Mouse (Mus musculus): ENCODE results near the gene Taf4. TPM values are rescaled to one million over a fixed set of nuclear protein-coding genes. Genes with fewer than 3 reads are reported as not detected.
A peak's percentile ranks its signal among the peaks of the same experiment; 100 is the strongest.

Gene Taf4
- polyA plus RNA-seq, 1 experiment: 13.0 TPM

GRCm38 (mm10) chr2:179975851-179976250 is 595 bp downstream of the Taf4 start:
- Histone ChIP-seq H3K4me3 (ENCODE audit: extremely low read depth, insufficient read depth, insufficient read length) (peak overlapping the region; percentile 99; the same call in 1 of the 2 replicates), H3K27ac (ENCODE audit: insufficient read depth, low read length) (no peak overlapping the region), H3K36me3 (ENCODE audit: control insufficient read depth, insufficient read depth, low read length) (no peaks in the 10 kb centered on the region), H3K4me1 (ENCODE audit: control insufficient read depth, insufficient read depth, insufficient read length) (peaks cover 12% of the 10 kb centered on the region), H3K27me3 (ENCODE audit: control insufficient read depth, insufficient read depth, low read length) (peaks cover 7% of the 10 kb centered on the region)
- TF ChIP-seq POLR2A (IDR thresholded peaks at IDR 0.05; ENCODE audit: low read depth, low read length): no peak
- no peak for TF ChIP-seq CTCF (IDR thresholded peaks at IDR 0.05; ENCODE audit: extremely low read depth, insufficient read depth, insufficient read length, insufficient replicate concordance)
- DNase-seq (ENCODE audit: low read depth in 1 of 2, low spot score in 2 of 2): peak in 1 of 2 experiments; percentile 18
- WGBS: 22% methylated on average over 48 of the region's 82 CpGs

- peaks cover 7% of the 10 kb centered on the region for H3K27me3 ChIP-seq (ENCODE audit: control insufficient read depth, insufficient read depth, low read length)
- H3K36me3 ChIP-seq (ENCODE audit: control insufficient read depth, insufficient read depth, low read length): no peaks in the 10 kb centered on the region
- 11% methylated on average over 45 of the region's 45 CpGs for WGBS
- peak in 1 of 2 experiments; percentile 29 for DNase-seq (ENCODE audit: low read depth in 1 of 2, low spot score in 2 of 2)
- TF ChIP-seq POLR2A (IDR thresholded peaks at IDR 0.05; ENCODE audit: low read depth, low read length) (no peak), CTCF (IDR thresholded peaks at IDR 0.05; ENCODE audit: extremely low read depth, insufficient read depth, insufficient read length, insufficient replicate concordance) (no peak)
- H3K27ac ChIP-seq (ENCODE audit: insufficient read depth, low read length): no peak overlapping the region
- peak overlapping the region; percentile 57 for H3K4me3 ChIP-seq (ENCODE audit: extremely low read depth, insufficient read depth, insufficient read length)
- H3K4me1 ChIP-seq (ENCODE audit: control insufficient read depth, insufficient read depth, insufficient read length): peaks cover 12% of the 10 kb centered on the region
These were observed 1.6 kb downstream of the Taf4 start for GRCm38 (mm10) chr2:179974651-179975471.

GRCm38 (mm10) chr2:179973871-179974628 is 2.4 kb downstream of the Taf4 start:
- DNase-seq (ENCODE audit: low read depth in 1 of 2, low spot score in 2 of 2): no peak
- TF ChIP-seq CTCF (IDR thresholded peaks at IDR 0.05; ENCODE audit: extremely low read depth, insufficient read depth, insufficient read length, insufficient replicate concordance) (no peak), POLR2A (IDR thresholded peaks at IDR 0.05; ENCODE audit: low read depth, low read length) (no peak)
- 65% methylated on average over 8 of the region's 8 CpGs for WGBS
- Histone ChIP-seq H3K36me3 (ENCODE audit: control insufficient read depth, insufficient read depth, low read length) (no peaks in the 10 kb centered on the region), H3K27ac (ENCODE audit: insufficient read depth, low read length) (no peak overlapping the region), H3K27me3 (ENCODE audit: control insufficient read depth, insufficient read depth, low read length) (peaks cover 7% of the 10 kb centered on the region), H3K4me1 (ENCODE audit: control insufficient read depth, insufficient read depth, insufficient read length) (peaks cover 16% of the 10 kb centered on the region), H3K4me3 (ENCODE audit: extremely low read depth, insufficient read depth, insufficient read length) (no peak overlapping the region)

GRCm38 (mm10) chr2:179972406-179972805 is 4.0 kb downstream of the Taf4 start:
- 38% methylated on average over 2 of the region's 2 CpGs for WGBS
- no peak overlapping the region for H3K4me3 ChIP-seq (ENCODE audit: extremely low read depth, insufficient read depth, insufficient read length)
- DNase-seq (ENCODE audit: low read depth in 1 of 2, low spot score in 2 of 2): no peak
- no peak overlapping the region for H3K27ac ChIP-seq (ENCODE audit: insufficient read depth, low read length)
- TF ChIP-seq POLR2A (IDR thresholded peaks at IDR 0.05; ENCODE audit: low read depth, low read length) (no peak), CTCF (IDR thresholded peaks at IDR 0.05; ENCODE audit: extremely low read depth, insufficient read depth, insufficient read length, insufficient replicate concordance) (no peak)
- no peaks in the 10 kb centered on the region for H3K36me3 ChIP-seq (ENCODE audit: control insufficient read depth, insufficient read depth, low read length)
- peaks cover 7% of the 10 kb centered on the region for H3K27me3 ChIP-seq (ENCODE audit: control insufficient read depth, insufficient read depth, low read length)
- H3K4me1 ChIP-seq (ENCODE audit: control insufficient read depth, insufficient read depth, insufficient read length): peaks cover 16% of the 10 kb centered on the region

- no peak for DNase-seq (ENCODE audit: low read depth in 1 of 2, low spot score in 2 of 2)
- TF ChIP-seq POLR2A (IDR thresholded peaks at IDR 0.05; ENCODE audit: low read depth, low read length) (no peak), CTCF (IDR thresholded peaks at IDR 0.05; ENCODE audit: extremely low read depth, insufficient read depth, insufficient read length, insufficient replicate concordance) (no peak)
- WGBS: 72% methylated on average over 2 of the region's 2 CpGs
- Histone ChIP-seq H3K4me1 (ENCODE audit: control insufficient read depth, insufficient read depth, insufficient read length) (peaks cover 20% of the 10 kb centered on the region), H3K4me3 (ENCODE audit: extremely low read depth, insufficient read depth, insufficient read length) (no peak overlapping the region), H3K36me3 (ENCODE audit: control insufficient read depth, insufficient read depth, low read length) (no peaks in the 10 kb centered on the region), H3K27ac (ENCODE audit: insufficient read depth, low read length) (no peak overlapping the region), H3K27me3 (ENCODE audit: control insufficient read depth, insufficient read depth, low read length) (peaks cover 7% of the 10 kb centered on the region)
These were observed 4.6 kb downstream of the Taf4 start for GRCm38 (mm10) chr2:179971891-179972290.

GRCm38 (mm10) chr2:179969137-179969536 is 7.3 kb downstream of the Taf4 start:
- DNase-seq (ENCODE audit: low read depth in 1 of 2, low spot score in 2 of 2): no peak
- WGBS: 72% methylated on average over 3 of the region's 3 CpGs
- Histone ChIP-seq H3K27ac (ENCODE audit: insufficient read depth, low read length) (no peak overlapping the region), H3K36me3 (ENCODE audit: control insufficient read depth, insufficient read depth, low read length) (no peaks in the 10 kb centered on the region), H3K4me1 (ENCODE audit: control insufficient read depth, insufficient read depth, insufficient read length) (peaks cover 27% of the 10 kb centered on the region), H3K27me3 (ENCODE audit: control insufficient read depth, insufficient read depth, low read length) (no peaks in the 10 kb centered on the region), H3K4me3 (ENCODE audit: extremely low read depth, insufficient read depth, insufficient read length) (no peak overlapping the region)
- TF ChIP-seq CTCF (IDR thresholded peaks at IDR 0.05; ENCODE audit: extremely low read depth, insufficient read depth, insufficient read length, insufficient replicate concordance): no peak
- no peak for TF ChIP-seq POLR2A (IDR thresholded peaks at IDR 0.05; ENCODE audit: low read depth, low read length)

Data from spleen, adult 2 months (tissue).